Mouse (Mus musculus) cerebellum, adult 2 months (tissue): Measurements from ENCODE around the gene Gm9944.

ENCODE experiments used
- CTCF ChIP-seq: fragments of 200-500 bp; IDR thresholded peaks from 2 replicates; pipeline ENCODE4 v1.5.1; 2011; ENCODE audit warnings: low read depth, mild to moderate bottlenecking, control low read depth, low read length, moderate library complexity, borderline replicate concordance; ENCODE audit not compliant: insufficient read depth
- POLR2A ChIP-seq: fragments of 200-500 bp; IDR thresholded peaks from 2 replicates; pipeline ENCODE4 v1.6.1; 2011; ENCODE audit warnings: low read length, control low read depth, borderline replicate concordance; ENCODE audit not compliant: insufficient read depth

DNA sequence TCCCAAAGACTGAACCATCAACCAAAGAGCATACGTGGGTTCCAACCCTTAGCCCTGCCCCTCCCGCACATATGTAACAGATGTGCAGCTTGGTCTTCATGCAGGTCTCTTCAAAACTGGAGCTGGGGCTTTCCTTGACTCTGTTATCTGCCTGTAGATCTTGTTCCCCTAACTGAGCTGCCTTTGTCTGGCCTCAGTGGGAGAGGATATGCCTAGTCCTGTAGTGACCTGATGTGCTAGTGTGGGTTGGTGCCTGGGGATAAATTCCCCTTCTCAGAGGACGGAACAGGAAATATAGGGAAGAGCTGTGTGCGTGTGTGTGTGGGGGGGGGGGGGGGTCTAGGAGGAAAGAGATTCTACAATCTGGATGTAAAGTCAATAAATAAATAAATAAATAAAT is 12.0 kb downstream of the Gm9944 start:
- TF ChIP-seq CTCF = no peak
- TF ChIP-seq POLR2A = no peak
